Mouse (Mus musculus) R1 (cell line): ENCODE data around the gene Cnot4.
"Not testable (repeated sequence)": the region's sequence is repeated elsewhere in the genome, so short reads cannot be mapped to it uniquely, and the experiment has no call there.

Experiments used
- DNase-seq: peaks from one replicate; pipeline ENCODE4 v3.0.0-alpha.2; 2018; ENCODE audit warnings: low read depth, low spot score

Gene Cnot4

DNA sequence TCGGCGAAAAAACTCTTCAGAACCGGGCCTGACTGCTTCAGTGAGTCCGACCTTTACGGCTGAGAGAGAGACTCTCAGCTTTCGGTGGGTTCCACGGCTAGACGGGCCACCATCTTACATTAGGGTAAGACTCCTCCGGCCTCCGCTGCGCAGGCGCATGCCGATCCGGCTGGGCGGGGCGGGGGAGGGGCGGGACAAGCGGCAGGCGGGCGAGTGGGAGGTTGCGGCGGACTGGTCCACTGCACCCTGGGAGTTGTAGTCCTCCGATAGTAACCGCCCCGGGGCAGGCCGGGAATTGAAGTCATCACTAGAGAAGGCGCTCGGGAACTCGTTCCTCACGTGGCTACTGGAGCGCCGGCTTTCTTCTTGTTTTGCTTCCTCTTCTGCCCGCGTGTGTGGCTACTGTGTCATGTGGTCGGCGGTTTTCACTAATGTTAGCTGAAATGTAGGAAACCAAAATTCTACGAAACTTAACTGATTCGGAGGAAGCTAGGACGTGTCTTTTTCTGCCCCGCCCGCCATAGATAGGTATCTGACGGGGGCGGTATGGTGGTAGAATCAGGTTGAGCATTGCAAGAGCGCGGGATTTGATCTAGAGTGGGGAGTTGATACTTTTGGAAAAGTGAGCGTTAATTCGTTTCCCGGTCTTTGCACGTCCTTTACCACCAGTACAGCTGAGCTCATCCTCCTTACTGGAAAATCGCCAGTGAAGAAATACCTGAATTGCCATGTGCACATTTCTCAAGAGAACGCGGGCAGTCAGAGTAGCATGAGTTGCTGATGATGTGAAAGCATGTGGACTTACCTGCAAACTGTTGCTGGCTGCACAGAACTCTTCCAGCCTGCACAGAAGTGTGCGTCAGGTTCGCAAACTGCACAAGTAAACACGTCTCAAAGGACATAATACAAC is at the start of gene Cnot4:
Gene Cnot4, minus strand, starts transcription at position 146 of the 910 bp plus-strand sequence.
- DNase-seq, result peak; percentile 99

DNA sequence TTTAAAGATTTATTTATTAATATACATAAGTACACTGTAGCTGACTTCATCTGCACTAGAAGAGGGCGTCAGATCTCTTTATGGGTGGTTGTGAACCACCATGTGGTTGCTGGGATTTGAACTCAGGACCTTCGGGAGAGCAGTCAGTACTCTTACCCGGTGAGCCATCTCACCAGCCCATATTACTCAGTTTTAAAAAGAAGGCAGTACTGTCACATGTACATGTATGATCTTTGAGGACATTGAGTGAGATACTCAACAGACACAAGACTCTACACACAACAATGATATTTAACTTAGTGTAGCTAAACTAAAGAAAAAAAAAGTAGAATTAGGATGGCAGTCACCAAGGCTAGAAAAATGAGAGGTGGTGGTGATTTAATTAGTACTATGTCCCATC is 45.8 kb upstream of the Cnot4 start:
- DNase-seq, result not testable (repeated sequence)

DNA sequence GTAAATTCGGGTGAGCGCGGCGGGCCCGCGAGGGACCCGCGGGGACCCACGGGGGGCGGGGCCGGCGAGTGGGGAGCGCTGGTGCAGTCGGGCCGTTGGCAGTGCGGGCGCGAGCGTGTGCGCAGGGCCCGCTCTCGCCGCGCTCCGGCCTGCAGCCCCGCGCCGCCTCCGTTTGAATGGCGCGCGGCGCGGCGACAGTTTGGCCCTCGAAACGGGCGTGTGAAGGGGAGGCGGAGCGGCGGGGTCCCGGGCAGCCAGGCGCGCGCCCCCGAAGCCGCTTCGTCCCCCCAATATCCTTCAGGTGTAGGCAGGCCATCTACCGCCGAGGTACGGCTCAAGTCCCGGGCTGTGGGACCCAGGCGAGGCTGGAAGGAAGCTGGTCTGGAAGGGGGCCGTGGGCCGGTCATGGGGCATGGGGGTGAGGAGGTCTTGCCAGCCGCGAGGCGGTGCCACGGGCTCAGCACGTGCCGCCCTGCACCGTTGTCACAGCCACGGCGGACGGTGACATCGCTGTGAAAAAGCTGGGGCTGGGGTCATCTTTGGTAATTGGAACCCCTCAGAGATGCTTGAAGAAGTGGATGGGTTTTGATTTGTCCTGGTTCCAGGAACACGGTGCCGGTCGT is 44.2 kb upstream of the Cnot4 start:
- DNase-seq, result peak; percentile 73

DNA sequence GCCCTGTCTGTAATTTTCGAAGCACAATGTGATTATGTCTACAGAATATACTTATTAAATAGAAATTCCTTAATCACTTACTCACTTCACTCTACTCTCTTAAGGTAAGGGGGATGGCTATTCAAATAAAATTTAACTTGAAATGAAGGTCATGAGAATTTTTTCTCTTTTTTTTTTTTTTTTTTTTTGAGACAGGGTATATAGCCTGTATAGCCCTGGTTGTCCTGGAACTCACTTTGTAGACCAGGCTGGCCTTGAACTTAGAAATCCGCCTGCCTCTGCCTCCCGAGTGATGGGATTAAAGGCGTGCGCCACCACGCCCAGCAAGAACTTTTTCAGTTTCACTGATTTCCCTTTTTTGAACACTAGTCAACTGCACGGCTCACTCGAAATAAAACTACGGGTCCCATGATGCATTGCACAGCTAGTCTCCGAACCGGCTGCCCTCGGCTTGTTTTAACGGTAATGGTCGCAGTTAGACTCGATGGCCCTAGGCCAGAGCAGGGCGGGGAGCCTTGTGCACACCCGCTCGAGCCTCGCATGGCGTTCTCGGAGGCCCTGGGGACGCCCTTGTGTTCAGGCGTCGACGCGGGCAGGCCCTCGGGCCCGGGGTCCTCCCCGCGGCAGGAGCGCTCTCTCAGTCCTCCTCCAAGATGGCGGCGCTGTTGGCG is 43.6 kb upstream of the Cnot4 start, which contains the start of gene Nup205:
Gene Nup205, plus strand, starts transcription at position 443 of the 671 bp plus-strand sequence.
- peak; percentile 94 for DNase-seq

DNA sequence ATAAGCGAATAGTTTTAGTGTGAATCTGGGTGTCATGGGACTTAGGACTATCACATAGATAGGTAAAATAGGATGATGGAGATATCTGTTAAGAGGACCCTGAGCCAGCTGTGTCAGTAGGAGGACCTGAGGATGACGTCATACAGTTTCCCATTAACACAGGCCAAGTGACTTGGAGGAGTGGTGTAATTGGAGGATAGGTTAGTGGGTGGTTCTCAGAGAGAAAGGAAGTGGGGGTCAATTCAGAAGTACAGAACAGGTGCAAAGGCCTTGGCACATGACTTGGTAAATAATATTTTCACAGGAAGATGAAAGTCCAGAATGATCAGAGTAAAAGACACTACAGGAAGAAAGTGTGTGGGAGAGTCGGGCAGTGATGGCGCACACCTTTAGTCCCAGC is 39.7 kb upstream of the Cnot4 start:
- peak; percentile 29 for DNase-seq

DNA sequence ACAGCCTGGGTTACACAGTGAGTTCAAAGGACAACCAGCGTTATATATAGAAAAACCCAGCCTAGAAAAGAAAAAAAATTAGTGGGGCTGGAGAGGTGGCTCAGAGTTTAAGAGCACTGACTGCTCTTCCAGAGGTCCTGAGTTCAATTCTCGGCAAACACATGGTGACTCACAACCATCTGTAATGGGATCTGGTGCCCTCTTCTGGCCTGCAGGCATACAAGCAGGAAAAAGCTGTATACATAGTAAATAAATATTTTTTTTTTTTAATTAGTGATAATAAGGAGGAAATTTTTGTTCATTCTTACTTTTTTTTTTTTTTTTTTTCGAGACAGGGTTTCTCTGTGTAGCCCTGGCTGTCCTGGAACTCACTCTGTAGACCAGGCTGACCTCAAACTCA is 38.5 kb upstream of the Cnot4 start:
- not testable (repeated sequence) for DNase-seq

DNA sequence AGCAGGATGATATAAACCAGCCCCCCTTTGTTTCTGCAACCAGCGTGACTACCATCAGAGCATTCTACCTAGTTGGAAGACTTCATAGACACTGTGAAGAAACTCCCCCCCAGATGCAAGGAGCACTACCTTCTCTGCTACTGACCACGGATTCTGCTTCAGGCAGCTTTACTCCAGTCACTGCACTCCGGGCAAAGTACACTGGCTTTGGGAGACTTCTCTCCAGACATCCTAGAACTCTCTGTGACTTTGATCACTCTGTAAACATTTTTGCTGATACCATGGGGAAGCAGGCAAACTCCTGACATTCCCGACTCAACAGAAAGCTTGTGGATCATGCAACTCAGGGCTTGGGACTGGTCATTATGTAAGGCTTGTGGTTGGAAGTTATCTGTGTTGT is 35.7 kb upstream of the Cnot4 start:
- DNase-seq, result no peak

DNA sequence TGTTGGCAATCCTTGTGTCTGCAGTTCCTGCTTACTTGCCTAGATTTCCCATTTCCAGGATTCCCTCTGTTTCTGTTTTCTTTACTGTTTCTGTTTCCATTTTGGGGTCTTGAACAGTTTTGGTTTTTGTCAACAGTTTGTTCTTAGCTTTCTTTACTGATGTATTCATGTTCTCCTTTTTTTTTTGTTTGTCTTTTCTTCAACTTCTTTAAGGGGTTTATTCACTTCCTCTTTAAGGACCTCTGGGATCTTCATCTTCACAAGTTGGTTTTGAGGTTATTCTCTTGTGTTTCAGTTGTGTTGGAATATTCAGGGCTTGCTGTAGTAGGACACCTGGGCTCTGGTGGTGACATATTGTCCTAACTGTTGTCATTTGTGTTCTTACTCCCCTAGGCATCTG is 21.0 kb upstream of the Cnot4 start:
- DNase-seq, result no peak

DNA sequence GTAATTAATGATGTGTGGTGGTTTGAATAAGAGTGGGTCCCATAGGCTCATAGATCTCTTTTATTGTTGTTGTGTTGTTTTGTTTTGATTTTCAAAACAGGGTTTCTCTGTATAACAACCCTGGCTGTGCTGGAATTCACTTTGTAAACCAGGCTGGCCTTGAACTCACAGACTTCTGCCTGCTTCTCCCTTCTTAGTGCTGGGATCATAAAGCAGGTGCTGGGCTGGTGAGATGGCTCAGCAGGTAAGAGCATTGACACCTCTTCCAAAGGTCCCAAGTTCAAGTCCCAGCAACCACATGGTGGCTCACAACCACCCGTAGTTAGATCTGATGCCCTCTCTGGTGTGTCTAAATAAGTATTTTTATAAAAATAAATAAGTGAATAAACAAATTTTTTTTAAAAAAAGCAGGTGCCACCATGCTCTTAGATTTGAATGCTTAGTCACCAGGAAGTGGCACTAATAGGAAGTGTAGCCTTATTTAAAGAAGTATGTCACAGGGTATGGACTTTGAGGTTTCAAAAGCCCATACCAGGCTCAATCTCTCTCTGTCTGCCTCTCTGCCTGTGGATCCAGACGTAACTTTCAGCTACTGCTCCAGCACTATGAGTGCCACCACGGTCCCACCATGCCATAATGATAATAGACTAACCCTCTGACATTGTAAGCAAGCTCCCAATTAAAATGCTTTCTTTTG is 14.3 kb upstream of the Cnot4 start:
- no peak for DNase-seq

DNA sequence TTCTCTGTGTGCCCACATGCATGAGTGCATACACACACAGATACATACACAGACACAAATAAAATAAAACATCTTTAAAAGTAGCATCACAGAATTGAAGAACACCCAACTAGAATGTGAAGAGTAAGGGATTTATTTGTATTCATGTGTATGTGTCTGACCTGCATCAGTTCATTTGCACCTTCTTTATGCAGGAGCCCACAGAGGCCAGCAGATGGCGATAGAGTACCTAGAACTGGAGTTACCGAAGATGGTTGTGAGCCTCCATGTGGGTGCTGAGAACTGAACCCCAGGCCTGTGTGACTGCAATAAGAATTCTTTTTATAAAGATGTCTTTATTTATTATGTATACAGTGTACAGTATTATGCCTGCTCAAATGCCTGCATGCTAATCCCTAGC is 12.0 kb upstream of the Cnot4 start:
- peak; percentile 80 for DNase-seq

DNA sequence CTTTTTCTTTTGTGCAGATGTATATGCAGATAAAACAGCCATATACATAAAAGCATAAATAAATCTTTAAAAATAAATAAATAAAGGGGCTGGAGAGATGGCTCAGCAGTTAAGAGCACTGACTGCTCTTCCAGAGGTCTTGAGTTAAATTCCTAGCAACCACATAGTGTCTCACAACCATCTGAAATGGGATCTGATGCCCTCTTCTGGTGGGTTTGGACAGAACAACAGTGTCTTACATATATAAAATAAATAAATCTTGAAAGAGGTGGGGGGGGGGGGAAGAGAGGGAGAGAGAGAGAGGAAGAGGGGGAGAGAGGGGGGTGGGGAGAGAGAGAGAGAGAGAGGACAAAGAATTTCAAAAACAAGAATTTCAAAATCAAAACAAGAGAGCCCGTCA is 6.8 kb upstream of the Cnot4 start:
- peak; percentile 68 for DNase-seq

DNA sequence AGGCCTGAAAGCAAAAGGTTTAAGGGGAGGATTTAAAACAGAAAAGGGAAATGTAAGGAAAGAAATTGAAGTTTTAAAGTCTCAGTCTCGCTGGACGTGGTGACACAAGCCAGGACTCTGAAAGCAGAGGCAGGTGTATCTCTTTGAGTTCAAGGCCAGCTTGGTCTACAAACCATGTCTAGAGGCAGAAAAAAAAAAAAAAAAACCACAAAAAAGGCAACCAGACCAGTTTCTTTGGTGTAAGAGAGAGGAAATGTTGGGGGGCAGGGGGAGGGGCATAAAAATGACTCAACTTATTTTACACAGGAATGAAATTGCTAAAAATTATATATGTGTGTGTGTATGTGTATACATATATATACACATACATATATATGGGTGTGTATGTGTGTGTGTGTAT is 1.3 kb upstream of the Cnot4 start:
- DNase-seq, result no peak

DNA sequence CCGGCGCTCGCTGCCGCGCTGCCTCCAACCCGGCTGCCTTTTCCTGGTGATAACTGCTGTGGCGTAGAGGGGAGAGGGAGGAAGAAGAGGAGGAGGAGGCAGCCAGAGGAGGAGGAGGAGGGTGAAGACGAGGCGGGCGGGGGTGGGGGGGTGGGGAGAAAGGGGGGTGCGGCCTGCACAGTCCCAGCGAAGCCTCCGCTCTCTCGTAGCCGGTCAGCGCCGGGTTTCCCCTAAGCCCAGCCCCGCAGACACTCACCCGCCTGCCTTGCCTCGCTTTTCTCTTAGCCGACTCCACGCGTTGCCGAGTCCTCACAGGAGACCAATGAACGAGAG is 312 bp downstream of the Cnot4 start:
- DNase-seq, result no peak

DNA sequence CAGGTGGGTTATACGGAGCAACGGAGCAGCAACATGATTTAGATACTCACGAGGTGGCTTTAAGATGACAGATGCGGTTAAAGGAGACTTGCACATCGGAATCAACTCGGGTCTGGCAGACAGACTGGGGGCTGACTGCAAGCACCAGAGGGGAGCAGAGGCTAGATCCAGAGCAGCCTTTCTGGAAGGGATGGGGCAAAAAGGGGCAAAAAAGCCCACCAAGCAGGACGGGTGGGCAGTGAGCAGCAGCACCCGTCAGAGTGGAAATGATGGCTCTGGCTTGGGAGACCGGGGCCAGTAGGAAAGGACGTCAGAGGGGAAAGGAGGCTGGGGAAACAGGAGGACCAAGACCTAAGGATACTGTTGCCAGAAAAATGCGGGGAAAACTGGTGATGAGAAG is 718 bp downstream of the Cnot4 start:
- DNase-seq, result peak; percentile 19

DNA sequence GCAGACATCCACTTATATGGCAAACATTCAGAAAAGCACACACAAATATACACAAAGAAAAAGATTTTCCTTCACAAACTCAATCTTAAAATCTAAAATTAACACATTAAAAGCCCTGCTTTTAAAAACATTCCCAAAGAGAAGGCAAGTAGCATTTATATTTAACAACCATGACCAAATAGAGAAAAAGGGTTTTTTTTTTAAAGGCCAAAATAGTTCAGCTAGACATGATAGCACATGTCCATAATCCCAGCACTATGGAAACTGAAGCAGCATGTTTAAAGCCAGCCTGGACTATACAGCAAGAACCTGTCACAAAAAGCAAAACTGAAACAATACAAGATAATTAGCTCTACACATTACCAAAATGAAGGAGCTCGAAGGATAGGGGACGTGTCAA is 11.0 kb downstream of the Cnot4 start:
- DNase-seq, result no peak

DNA sequence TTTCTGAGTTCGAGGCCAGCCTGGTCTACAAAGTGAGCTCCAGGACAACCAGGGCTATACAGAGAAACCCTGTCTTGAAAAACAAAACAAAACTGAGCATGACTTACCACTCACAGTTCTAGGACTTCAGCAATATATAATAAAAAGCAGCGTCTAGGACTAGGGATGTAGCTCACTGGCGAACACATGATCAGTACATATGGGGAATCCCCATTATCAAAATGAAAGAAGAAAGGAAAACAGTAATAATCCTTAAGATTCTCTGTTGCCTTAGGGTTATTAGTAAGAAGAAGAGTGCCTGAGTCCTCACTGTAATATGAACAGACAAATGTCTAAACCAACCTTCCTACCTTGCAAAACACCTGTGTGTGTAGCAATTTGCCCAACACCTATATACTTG is 11.6 kb downstream of the Cnot4 start:
- DNase-seq, result no peak

DNA sequence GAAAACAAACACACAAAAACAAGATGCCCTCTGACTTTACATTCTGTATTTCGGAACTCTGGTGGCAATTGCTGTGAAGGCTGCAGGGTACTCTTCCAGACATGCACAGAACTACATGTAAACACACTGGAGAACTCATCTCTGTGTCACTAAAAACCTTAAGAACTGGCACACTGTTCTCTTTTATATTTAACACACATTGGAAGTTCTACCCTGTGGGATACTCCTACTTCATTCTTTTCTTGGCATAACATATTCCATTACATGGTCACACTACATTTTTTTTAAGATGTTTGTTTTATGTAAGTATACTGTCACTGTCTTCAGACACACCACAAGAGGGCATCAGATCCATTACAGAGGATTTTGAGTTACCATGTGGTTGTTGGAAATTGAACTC is 31.1 kb downstream of the Cnot4 start:
- no peak for DNase-seq

DNA sequence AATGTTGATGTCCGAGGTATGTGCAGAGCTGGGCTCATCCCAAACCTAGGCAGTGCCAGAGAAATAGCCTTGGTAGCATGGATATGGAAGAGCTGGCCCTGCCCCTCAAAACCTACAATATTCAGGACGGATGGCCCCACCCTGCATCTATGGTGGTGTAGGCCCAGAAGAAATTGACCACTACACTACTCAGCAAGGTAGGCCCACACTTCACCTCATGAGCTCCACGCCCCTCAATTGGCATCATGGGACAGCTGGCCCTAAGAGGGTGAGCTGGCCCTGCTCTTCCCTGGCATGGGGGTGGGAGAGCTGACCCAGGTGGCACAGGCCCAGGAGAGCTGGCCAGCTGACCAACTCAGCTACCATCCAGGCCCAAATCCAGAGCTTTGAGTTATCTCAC is 48.6 kb downstream of the Cnot4 start:
- no peak for DNase-seq

DNA sequence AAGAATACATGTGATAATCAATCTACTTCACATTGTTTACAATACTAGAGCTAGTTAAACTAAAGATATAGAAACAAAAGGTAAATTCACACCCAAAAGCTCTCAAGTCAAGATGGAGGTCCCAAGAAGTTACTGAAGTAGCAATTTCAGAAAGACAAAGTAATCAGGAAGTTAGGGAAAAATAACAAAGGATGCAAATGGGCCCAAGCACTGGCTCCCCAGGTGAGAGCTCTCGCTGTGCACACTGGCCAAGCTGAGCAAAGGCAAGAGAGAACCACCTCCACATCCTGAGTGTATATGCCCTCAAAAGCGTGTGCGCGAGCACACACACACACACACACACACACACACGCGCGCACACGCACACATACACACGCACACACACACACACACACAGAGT is 58.4 kb downstream of the Cnot4 start:
- DNase-seq, result peak; percentile 69

DNA sequence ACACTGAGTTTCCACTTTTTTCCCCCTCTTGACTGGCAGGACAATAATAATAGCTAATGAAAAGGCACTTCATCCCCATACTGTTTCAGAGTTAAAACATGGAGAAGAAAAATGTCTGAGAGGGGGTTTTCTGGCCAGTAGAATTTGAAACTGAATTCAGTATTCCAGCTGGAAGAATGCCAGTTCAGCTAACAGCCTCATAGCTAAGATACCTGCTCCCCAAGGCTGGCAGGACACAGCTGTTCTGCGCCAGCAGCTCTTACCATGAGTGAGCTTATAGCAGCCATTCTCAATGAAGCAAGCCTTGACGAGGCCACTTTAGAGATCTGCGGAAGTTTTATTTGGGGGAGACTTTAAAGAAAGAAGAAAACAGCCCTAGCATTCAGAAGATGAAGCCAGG is 62.3 kb downstream of the Cnot4 start:
- no peak for DNase-seq

DNA sequence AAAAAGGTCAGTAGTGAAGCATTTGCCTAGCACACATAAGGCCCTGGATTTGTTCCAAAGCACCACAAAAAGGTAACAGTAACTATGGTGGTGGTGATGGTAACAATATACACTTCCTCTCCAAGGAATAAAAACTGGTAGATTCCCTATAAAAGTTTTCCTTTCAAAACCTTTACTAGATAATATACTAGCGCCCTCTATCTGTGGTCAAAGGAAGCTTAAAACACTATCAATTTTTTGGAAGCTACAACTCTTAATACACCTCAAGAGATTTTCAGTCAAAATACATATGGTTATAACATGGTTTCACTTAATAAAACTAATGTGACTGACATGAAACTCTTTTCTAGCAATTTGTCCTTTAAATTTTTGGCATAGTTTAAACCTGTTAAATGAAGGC is 71.1 kb downstream of the Cnot4 start:
- DNase-seq, result no peak

DNA sequence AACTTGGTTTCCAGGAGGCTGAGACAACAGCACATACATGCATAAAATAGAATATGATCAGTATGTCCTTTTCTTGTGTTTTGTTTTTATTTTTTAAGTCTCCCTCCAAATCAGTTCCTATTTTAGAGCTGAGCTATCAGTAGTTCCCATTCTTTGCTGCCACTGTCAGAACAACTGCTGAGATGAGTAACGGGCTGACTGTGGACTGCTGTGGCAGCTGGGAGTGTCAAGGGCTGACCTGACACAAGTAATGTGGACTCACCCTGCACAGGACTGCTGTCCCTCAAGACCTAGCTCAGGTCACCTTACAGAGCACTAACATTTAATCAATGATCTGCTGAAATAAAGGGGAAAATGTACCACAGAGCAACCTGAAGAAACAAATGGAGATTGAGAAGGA is 90.4 kb downstream of the Cnot4 start:
- no peak for DNase-seq
